Mouse (Mus musculus): Measurements from ENCODE around the gene Agbl1. TPM values are rescaled to one million over a fixed set of nuclear protein-coding genes. Genes with fewer than 3 reads are reported as not detected.
"Not testable (repeated sequence)": the region's sequence is repeated elsewhere in the genome, so short reads cannot be mapped to it uniquely, and the experiment has no call there.

The Agbl1 gene
- polyA plus RNA-seq, 1 experiment from 2014 or later, result 0.08 TPM

- no peak overlapping the region for H3K4me2 ChIP-seq (replicated peaks)
- H3K9ac ChIP-seq, result no peak overlapping the region
- ATAC-seq (ENCODE audit: insufficient number of reproducible peaks, insufficient read depth, low FRiP score, low TSS enrichment), result no peak
- H3K27me3 ChIP-seq, result no peaks in the 10 kb centered on the region
- 64% methylated on average over 4 of the region's 4 CpGs for WGBS
- no peaks in the 10 kb centered on the region for H3K4me1 ChIP-seq
- no peaks in the 10 kb centered on the region for H3K36me3 ChIP-seq
- H3K4me3 ChIP-seq, result no peak overlapping the region
- no peaks in the 10 kb centered on the region for H3K9me3 ChIP-seq
- no peak overlapping the region for H3K27ac ChIP-seq
Observed at GRCm38 (mm10) chr7:76650984-76651383, 421.3 kb downstream of the Agbl1 start.

GRCm38 (mm10) chr7:76661072-76661471, 431.4 kb downstream of the Agbl1 start:
- Histone ChIP-seq H3K36me3 (no peaks in the 10 kb centered on the region), H3K9me3 (no peaks in the 10 kb centered on the region), H3K4me3 (no peak overlapping the region), H3K4me2 (replicated peaks) (no peak overlapping the region), H3K27ac (no peak overlapping the region), H3K27me3 (no peaks in the 10 kb centered on the region), H3K4me1 (no peaks in the 10 kb centered on the region), H3K9ac (no peak overlapping the region)
- ATAC-seq (ENCODE audit: insufficient number of reproducible peaks, insufficient read depth, low FRiP score, low TSS enrichment), result no peak
- WGBS, result 66% methylated on average over 5 of the region's 5 CpGs

- H3K4me3 ChIP-seq, result no peak overlapping the region
- no peaks in the 10 kb centered on the region for H3K27me3 ChIP-seq
- no peak overlapping the region for H3K4me2 ChIP-seq (replicated peaks)
- no peak for ATAC-seq (ENCODE audit: insufficient number of reproducible peaks, insufficient read depth, low FRiP score, low TSS enrichment)
- no peaks in the 10 kb centered on the region for H3K4me1 ChIP-seq
- 46% methylated on average over 3 of the region's 3 CpGs for WGBS
- H3K27ac ChIP-seq, result no peak overlapping the region
- no peaks in the 10 kb centered on the region for H3K36me3 ChIP-seq
- no peaks in the 10 kb centered on the region for H3K9me3 ChIP-seq
- H3K9ac ChIP-seq, result no peak overlapping the region
Observed at GRCm38 (mm10) chr7:76674856-76675255, 445.2 kb downstream of the Agbl1 start.

GRCm38 (mm10) chr7:76701224-76701623, 471.5 kb downstream of the Agbl1 start:
- no peak for ATAC-seq (ENCODE audit: insufficient number of reproducible peaks, insufficient read depth, low FRiP score, low TSS enrichment)
- Histone ChIP-seq H3K36me3 (no peaks in the 10 kb centered on the region), H3K27ac (no peak overlapping the region), H3K9me3 (no peaks in the 10 kb centered on the region), H3K4me1 (no peaks in the 10 kb centered on the region), H3K4me2 (replicated peaks) (no peak overlapping the region), H3K4me3 (no peak overlapping the region), H3K9ac (no peak overlapping the region), H3K27me3 (no peaks in the 10 kb centered on the region)
- WGBS, result 43% methylated on average over 1 of the region's 1 CpGs

- H3K9ac ChIP-seq; H3K27ac ChIP-seq; H3K4me1 ChIP-seq; H3K4me2 ChIP-seq (replicated peaks); H3K9me3 ChIP-seq; H3K27me3 ChIP-seq; ATAC-seq (ENCODE audit: insufficient number of reproducible peaks, insufficient read depth, low FRiP score, low TSS enrichment); H3K4me3 ChIP-seq; H3K36me3 ChIP-seq: not testable (repeated sequence)
- WGBS, result 91% methylated on average over 7 of the region's 7 CpGs
Observed at GRCm38 (mm10) chr7:76732220-76732619, 502.5 kb downstream of the Agbl1 start.

GRCm38 (mm10) chr7:76777237-76777855, 547.7 kb downstream of the Agbl1 start:
- Histone ChIP-seq H3K36me3 (no peaks in the 10 kb centered on the region), H3K27me3 (no peaks in the 10 kb centered on the region), H3K9me3 (no peaks in the 10 kb centered on the region), H3K4me1 (peaks cover 10% of the 10 kb centered on the region; the same call in 1 of the 2 replicates), H3K27ac (no peak overlapping the region), H3K4me2 (replicated peaks) (no peak overlapping the region), H3K4me3 (no peak overlapping the region), H3K9ac (no peak overlapping the region)
- ATAC-seq (ENCODE audit: insufficient number of reproducible peaks, insufficient read depth, low FRiP score, low TSS enrichment), result 0 out of 2 replicates have a peak, but pooled peaks have one; percentile 41
- 17% methylated on average over 5 of the region's 5 CpGs for WGBS

GRCm38 (mm10) chr7:76780446-76780845, 550.8 kb downstream of the Agbl1 start:
- Histone ChIP-seq H3K4me3 (no peak overlapping the region), H3K27ac (no peak overlapping the region), H3K9ac (no peak overlapping the region), H3K9me3 (no peaks in the 10 kb centered on the region), H3K4me1 (peaks cover 10% of the 10 kb centered on the region; the same call in 1 of the 2 replicates), H3K27me3 (no peaks in the 10 kb centered on the region), H3K4me2 (replicated peaks) (no peak overlapping the region), H3K36me3 (no peaks in the 10 kb centered on the region)
- ATAC-seq (ENCODE audit: insufficient number of reproducible peaks, insufficient read depth, low FRiP score, low TSS enrichment), result no peak
- 79% methylated on average over 4 of the region's 4 CpGs for WGBS

- no peaks in the 10 kb centered on the region for H3K9me3 ChIP-seq
- no peaks in the 10 kb centered on the region; the same call in 1 of the 2 replicates for H3K4me1 ChIP-seq
- no peak overlapping the region for H3K27ac ChIP-seq
- WGBS, result 16% methylated on average over 1 of the region's 1 CpGs
- no peak overlapping the region for H3K4me2 ChIP-seq (replicated peaks)
- no peak for ATAC-seq (ENCODE audit: insufficient number of reproducible peaks, insufficient read depth, low FRiP score, low TSS enrichment)
- H3K36me3 ChIP-seq, result no peaks in the 10 kb centered on the region
- no peaks in the 10 kb centered on the region for H3K27me3 ChIP-seq
- H3K4me3 ChIP-seq, result no peak overlapping the region
- no peak overlapping the region for H3K9ac ChIP-seq
Observed at GRCm38 (mm10) chr7:76788561-76789306, 559.0 kb downstream of the Agbl1 start.

GRCm38 (mm10) chr7:76790041-76790440, 560.4 kb downstream of the Agbl1 start:
- H3K9me3 ChIP-seq, result no peaks in the 10 kb centered on the region
- no peaks in the 10 kb centered on the region for H3K27me3 ChIP-seq
- H3K9ac ChIP-seq, result no peak overlapping the region
- WGBS, result 48% methylated on average over 2 of the region's 2 CpGs
- H3K27ac ChIP-seq, result no peak overlapping the region
- ATAC-seq (ENCODE audit: insufficient number of reproducible peaks, insufficient read depth, low FRiP score, low TSS enrichment), result no peak
- no peak overlapping the region for H3K4me2 ChIP-seq (replicated peaks)
- H3K4me1 ChIP-seq, result no peaks in the 10 kb centered on the region; the same call in 1 of the 2 replicates
- H3K4me3 ChIP-seq, result no peak overlapping the region
- no peaks in the 10 kb centered on the region for H3K36me3 ChIP-seq

GRCm38 (mm10) chr7:76791247-76791646, 561.6 kb downstream of the Agbl1 start:
- Histone ChIP-seq H3K36me3 (no peaks in the 10 kb centered on the region), H3K4me1 (no peaks in the 10 kb centered on the region; the same call in 1 of the 2 replicates), H3K9ac (no peak overlapping the region), H3K4me2 (replicated peaks) (no peak overlapping the region), H3K9me3 (no peaks in the 10 kb centered on the region), H3K27ac (no peak overlapping the region), H3K27me3 (no peaks in the 10 kb centered on the region), H3K4me3 (no peak overlapping the region)
- ATAC-seq (ENCODE audit: insufficient number of reproducible peaks, insufficient read depth, low FRiP score, low TSS enrichment), result no peak
- WGBS, result 89% methylated on average over 4 of the region's 4 CpGs

GRCm38 (mm10) chr7:76810003-76810402, 580.3 kb downstream of the Agbl1 start:
- Histone ChIP-seq H3K27ac (no peak overlapping the region), H3K27me3 (no peaks in the 10 kb centered on the region)

GRCm38 (mm10) chr7:76820571-76820970, 590.9 kb downstream of the Agbl1 start:
- no peaks in the 10 kb centered on the region for H3K36me3 ChIP-seq
- WGBS, result 73% methylated on average over 2 of the region's 2 CpGs
- no peak for ATAC-seq (ENCODE audit: insufficient number of reproducible peaks, insufficient read depth, low FRiP score, low TSS enrichment)

More at GRCm38 (mm10) chr7:76810003-76810402, 580.3 kb downstream of the Agbl1 start:
- ATAC-seq (ENCODE audit: insufficient number of reproducible peaks, insufficient read depth, low FRiP score, low TSS enrichment), result no peak
- no peak overlapping the region for H3K4me3 ChIP-seq
- H3K4me2 ChIP-seq (replicated peaks), result no peak overlapping the region
- no peaks in the 10 kb centered on the region for H3K9me3 ChIP-seq
- 54% methylated on average over 3 of the region's 3 CpGs for WGBS
- H3K36me3 ChIP-seq, result no peaks in the 10 kb centered on the region
- no peak overlapping the region for H3K9ac ChIP-seq
- no peaks in the 10 kb centered on the region for H3K4me1 ChIP-seq

More at GRCm38 (mm10) chr7:76820571-76820970, 590.9 kb downstream of the Agbl1 start:
- H3K27ac ChIP-seq, result no peak overlapping the region
- H3K4me3 ChIP-seq, result no peak overlapping the region
- no peaks in the 10 kb centered on the region for H3K9me3 ChIP-seq
- no peaks in the 10 kb centered on the region for H3K27me3 ChIP-seq
- H3K4me1 ChIP-seq, result no peaks in the 10 kb centered on the region
- H3K4me2 ChIP-seq (replicated peaks), result no peak overlapping the region
- H3K9ac ChIP-seq, result no peak overlapping the region

Data from embryonic facial prominence, embryonic 12.5 days (tissue).